Mouse (Mus musculus): ENCODE data around the gene Klrd1.

DNA sequence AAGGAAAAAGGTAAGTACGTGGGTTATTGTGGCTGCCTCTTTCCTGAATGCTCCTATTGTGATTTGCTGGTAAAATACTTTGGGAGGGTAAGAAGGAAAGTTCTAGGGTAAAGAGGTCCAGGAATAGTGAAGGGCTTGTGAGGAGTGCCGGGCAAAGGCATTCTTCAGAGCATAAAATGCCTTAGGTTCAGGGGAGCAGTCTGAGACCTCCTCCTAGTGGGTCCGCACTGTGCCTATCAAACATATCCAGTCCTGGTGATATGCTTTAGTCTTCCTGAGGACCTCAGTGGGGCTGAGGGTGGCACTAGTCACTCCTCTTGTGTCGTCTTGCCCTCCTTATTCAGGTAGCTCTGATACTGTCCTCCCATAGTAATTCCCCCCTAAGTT, 31.9 kb upstream of the Klrd1 start:
- TF ChIP-seq EP300 (IDR thresholded peaks at IDR 0.05; ENCODE audit: insufficient read depth, low read depth, low read length) (no peak), CTCF (IDR thresholded peaks at IDR 0.05) (peak; percentile 1; the same call in 1 of the 2 replicates), POLR2A (IDR thresholded peaks at IDR 0.05; ENCODE audit: insufficient read depth, low read depth, low read length) (no peak)

Data from heart, adult 2 months (tissue).